Mouse (Mus musculus) hindbrain, embryonic 10.5 days (tissue): ENCODE data around the gene 4921511C20Rik. TPM values are rescaled to one million over a fixed set of nuclear protein-coding genes. Genes with fewer than 3 reads are reported as not detected.

Experiments
- DNase-seq: peaks from one replicate; pipeline ENCODE4 v3.0.0-alpha.2; 2017; ENCODE audit warnings: low spot score
- H3K27ac ChIP-seq: fragments of 300-500 bp; sonication (generic); 2 replicates; pipeline ENCODE4 v1.5.1; 2016; ENCODE audit warnings: mild to moderate bottlenecking, moderate library complexity
- H3K27me3 ChIP-seq: fragments of 300-500 bp; sonication (generic); 2 replicates; pipeline ENCODE4 v1.6.1; 2016; ENCODE audit warnings: mild to moderate bottlenecking; ENCODE audit not compliant: poor library complexity, insufficient read depth, severe bottlenecking
- H3K36me3 ChIP-seq: fragments of 300-500 bp; sonication (generic); 2 replicates; pipeline ENCODE4 v1.6.1; 2016; ENCODE audit warnings: mild to moderate bottlenecking, moderate library complexity
- H3K4me1 ChIP-seq: fragments of 300-500 bp; sonication (generic); replicated peaks from 2 replicates; pipeline ENCODE4 v1.6.1; 2016; ENCODE audit warnings: mild to moderate bottlenecking
- H3K4me3 ChIP-seq: fragments of 300-500 bp; sonication (generic); 2 replicates; pipeline ENCODE4 v1.5.1; 2016; ENCODE audit warnings: mild to moderate bottlenecking, moderate library complexity
- H3K9me3 ChIP-seq: fragments of 300-500 bp; sonication (generic); 2 replicates; pipeline ENCODE4 v1.6.1; 2016; ENCODE audit warnings: mild to moderate bottlenecking, moderate library complexity
- WGBS: fragments of 180-500 bp; shearing (Covaris S2); methylation state at CpG from one replicate; pipeline ENCODE4 v1.1.7; 2016; 5-methylcytosine and 5-hydroxymethylcytosine counted together
- polyA plus RNA-seq: library from polyadenylated mRNA; unstranded; fragments of >200 nt; fragmentation: Nextera tagmentation; extraction: Ambion mirVana; gene quantifications from 2 replicates; pipeline ENCODE4 v1.2.1, GENCODE M21; 2016

Gene 4921511C20Rik
- polyA plus RNA-seq = not detected in 2 replicates

DNA sequence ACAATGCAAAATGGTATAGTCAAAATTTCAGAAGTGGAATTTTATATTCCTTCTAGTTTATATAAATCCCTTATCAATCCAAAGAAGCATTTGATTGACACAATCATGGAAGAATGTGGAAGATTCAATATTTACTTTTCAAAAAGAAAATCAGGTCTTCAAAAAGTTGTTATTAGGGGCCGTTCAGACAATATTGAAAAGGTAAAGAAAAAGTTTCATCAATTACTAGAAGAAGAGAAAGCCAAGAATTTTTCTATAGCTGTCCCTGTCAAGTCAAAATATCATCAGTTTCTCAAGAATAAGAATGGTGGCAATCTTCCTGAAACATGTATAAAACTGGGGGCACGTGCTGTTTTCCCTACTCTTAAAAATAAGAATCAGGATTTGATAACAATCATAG, at the start of gene 4921511C20Rik:
TSS of gene 4921511C20Rik (plus strand) at position 301 of the 400 bp plus-strand sequence.
- Histone ChIP-seq H3K27ac (no peak within 1 kb of the TSS), H3K27me3 (no peaks in the 10 kb centered on the region), H3K4me3 (no peak within 1 kb of the TSS), H3K4me1 (no peaks in the 10 kb centered on the region), H3K36me3 (no peaks in the 10 kb centered on the region), H3K9me3 (no peaks in the 10 kb centered on the region)
- DNase-seq = no peak
- WGBS = 87% methylated on average over 2 of the region's 2 CpGs
